Mouse (Mus musculus): ENCODE data around the gene Gm20388.

Gm20388 gene

GRCm38 (mm10) chr8:122642071-122642470, 2731.4 kb downstream of the Gm20388 start:
- no peak for DNase-seq (ENCODE audit: low read depth, low spot score)

GRCm38 (mm10) chr8:122644175-122644954, 2733.7 kb downstream of the Gm20388 start:
- DNase-seq (ENCODE audit: low read depth, low spot score), result no peak

GRCm38 (mm10) chr8:122646337-122646736, 2735.7 kb downstream of the Gm20388 start:
- no peak for DNase-seq (ENCODE audit: low read depth, low spot score)

- no peak for DNase-seq (ENCODE audit: low read depth, low spot score)
Observed at GRCm38 (mm10) chr8:122648192-122648970, 2737.7 kb downstream of the Gm20388 start.

- DNase-seq (ENCODE audit: low read depth, low spot score), result no peak
Observed at GRCm38 (mm10) chr8:122651326-122651921, 2740.8 kb downstream of the Gm20388 start.

GRCm38 (mm10) chr8:122652643-122653042, 2742.0 kb downstream of the Gm20388 start:
- no peak for DNase-seq (ENCODE audit: low read depth, low spot score)

- DNase-seq (ENCODE audit: low read depth, low spot score), result no peak
Observed at GRCm38 (mm10) chr8:122654768-122655167, 2744.1 kb downstream of the Gm20388 start.

- DNase-seq (ENCODE audit: low read depth, low spot score), result no peak
Observed at GRCm38 (mm10) chr8:122656056-122656999, 2745.7 kb downstream of the Gm20388 start.

- no peak for DNase-seq (ENCODE audit: low read depth, low spot score)
Observed at GRCm38 (mm10) chr8:122658149-122658806, 2747.6 kb downstream of the Gm20388 start.

GRCm38 (mm10) chr8:122658807-122659160, 2748.1 kb downstream of the Gm20388 start:
- no peak for DNase-seq (ENCODE audit: low read depth, low spot score)

- no peak for DNase-seq (ENCODE audit: low read depth, low spot score)
Observed at GRCm38 (mm10) chr8:122660022-122660421, 2749.4 kb downstream of the Gm20388 start.

- no peak for DNase-seq (ENCODE audit: low read depth, low spot score)
Observed at GRCm38 (mm10) chr8:122661138-122661537, 2750.5 kb downstream of the Gm20388 start.

- DNase-seq (ENCODE audit: low read depth, low spot score), result no peak
Observed at GRCm38 (mm10) chr8:122661894-122662293, 2751.3 kb downstream of the Gm20388 start.

GRCm38 (mm10) chr8:122663106-122663505, 2752.5 kb downstream of the Gm20388 start:
- DNase-seq (ENCODE audit: low read depth, low spot score), result no peak

GRCm38 (mm10) chr8:122663670-122664069, 2753.0 kb downstream of the Gm20388 start:
- no peak for DNase-seq (ENCODE audit: low read depth, low spot score)

- no peak for DNase-seq (ENCODE audit: low read depth, low spot score)
Observed at GRCm38 (mm10) chr8:122665221-122665620, 2754.6 kb downstream of the Gm20388 start.

- DNase-seq (ENCODE audit: low read depth, low spot score), result no peak
Observed at GRCm38 (mm10) chr8:122665667-122666316, 2755.2 kb downstream of the Gm20388 start.

GRCm38 (mm10) chr8:122666338-122666764, 2755.7 kb downstream of the Gm20388 start:
- DNase-seq (ENCODE audit: low read depth, low spot score), result no peak

GRCm38 (mm10) chr8:122666827-122667226, 2756.2 kb downstream of the Gm20388 start:
- no peak for DNase-seq (ENCODE audit: low read depth, low spot score)

GRCm38 (mm10) chr8:122667854-122668253, 2757.2 kb downstream of the Gm20388 start:
- DNase-seq (ENCODE audit: low read depth, low spot score), result no peak

Measured in retina, adult 2 months (tissue).